Comparison of ENCODE assay signal across 8 mouse cellular contexts in genomic region chr16:13819394-13819743, GRCm38 (mm10). TPM values are rescaled to one million over a fixed set of nuclear protein-coding genes. Genes with fewer than 3 reads are reported as not detected.
DNase-seq lines count a peak whose midpoint lies in the region; ATAC-seq and TF ChIP-seq lines count a peak whose summit lies in the region.

No protein-coding gene starts in this region.

- TF ChIP-seq CTCF in gastrocnemius, adult 2 months (IDR thresholded peaks at IDR 0.05), result no peak

- DNase-seq in gastrocnemius, adult 2 months, result no peak
- DNase-seq in gastrocnemius, postnatal 36 days, result no peak
- DNase-seq in urinary bladder, postnatal 25 days (ENCODE audit: low spot score), result peak; percentile 9
- no peak for DNase-seq in urinary bladder, adult 2 months (ENCODE audit: low spot score)
- no peak for DNase-seq in adrenal gland, postnatal 14 days
- no peak for DNase-seq in spleen, adult 12 weeks (ENCODE audit: low spot score)
- no peak for DNase-seq in layer of hippocampus, adult 8-10 months (ENCODE audit: low spot score in 2 of 2)

- H3K36me3 ChIP-seq in liver, embryonic 12.5 days, result peaks cover 25% of the 10 kb centered on the region

- peak overlapping the region; percentile 81 for H3K9ac ChIP-seq in liver, embryonic 12.5 days

- under 1% methylated on average over 36 of the region's 36 CpGs for WGBS in liver, embryonic 12.5 days (ENCODE audit: insufficient replicate concordance)

- intact Hi-C loops in gastrocnemius, adult 2 months (cut with DNase I), result loop anchor here (2.0 to 5.0 kb wide), 2 partner anchors 37 to 339 kb away; partner anchors contain the start of gene Rrn3
- intact Hi-C loops in gastrocnemius, postnatal 36 days (cut with DNase I), result loop anchor here (5.0 kb wide), 2 partner anchors 37 to 343 kb away; partner anchors contain the start of genes Marf1, Nde1 and Rrn3

- no peaks in the 10 kb centered on the region for H3K27me3 ChIP-seq in liver, embryonic 12.5 days (replicated peaks)

- no peaks in the 10 kb centered on the region for H3K9me3 ChIP-seq in liver, embryonic 12.5 days (replicated peaks)

- H3K4me3 ChIP-seq in gastrocnemius, adult 2 months, result peak overlapping the region; percentile 86
- H3K4me3 ChIP-seq in liver, embryonic 12.5 days, result peak overlapping the region; percentile 76

- H3K4me1 ChIP-seq in liver, embryonic 12.5 days, result peaks cover 38% of the 10 kb centered on the region

- ATAC-seq in liver, embryonic 12.5 days, result peak; percentile 73

- peak overlapping the region; percentile 100 for H3K27ac ChIP-seq in gastrocnemius, adult 2 months
- peak overlapping the region; percentile 78 for H3K27ac ChIP-seq in liver, embryonic 12.5 days

- H3K4me2 ChIP-seq in liver, embryonic 12.5 days, result peak overlapping the region; percentile 98

RNA-seq across cellular contexts. Expression of gene Ntan1, which starts 0.7 kb away (rescaled TPM):
- 10 to 100 TPM; 42.8 to 44.8 TPM for total RNA-seq in gastrocnemius, adult 2 months (2021)
- total RNA-seq in gastrocnemius, postnatal 36 days (2021), result 10 to 100 TPM; 37.3 to 39.9 TPM
- 98.6 and 103 TPM in 2 replicates for polyA plus RNA-seq in urinary bladder, adult 2 months (2012; rRNA removed)
- polyA plus RNA-seq in liver, embryonic 12.5 days (2016; fragmentation: Nextera tagmentation; extraction: Ambion mirVana), result 51.8 and 58.0 TPM in 2 replicates
- total RNA-seq in adrenal gland, postnatal 14 days (2021), result 65.9 and 72.1 TPM in 2 replicates
- total RNA-seq in layer of hippocampus, adult 8-10 months (2022), result 10 to 100 TPM; 90.5 to 94.1 (median 92.2) TPM

RNA-seq across cellular contexts. Expression of gene Rrn3, which starts 38.9 kb away (rescaled TPM):
- total RNA-seq in gastrocnemius, adult 2 months (2021), result 10 to 100 TPM; 37.0 to 37.3 TPM
- total RNA-seq in gastrocnemius, postnatal 36 days (2021), result 10 to 100 TPM; 29.9 to 32.7 TPM
- 21.9 and 24.7 TPM in 2 replicates for polyA plus RNA-seq in urinary bladder, adult 2 months (2012; rRNA removed)
- 48.7 and 49.8 TPM in 2 replicates for polyA plus RNA-seq in liver, embryonic 12.5 days (2016; fragmentation: Nextera tagmentation; extraction: Ambion mirVana)
- total RNA-seq in adrenal gland, postnatal 14 days (2021), result 40.4 and 43.9 TPM in 2 replicates
- total RNA-seq in layer of hippocampus, adult 8-10 months (2022), result 10 to 100 TPM; 44.5 to 57.4 (median 51.1) TPM
